Mouse (Mus musculus) cerebellum, adult 9-10 months (tissue): Measurements from ENCODE around the gene Fgfbp3.
"Not testable (repeated sequence)": the region's sequence is repeated elsewhere in the genome, so short reads cannot be mapped to it uniquely, and the experiment has no call there.

ENCODE experiments used
- DNase-seq: peaks from one replicate; pipeline ENCODE4 v3.0.0; 2022

Gene Fgfbp3

GRCm38 (mm10) chr19:36919466-36919865, at the start of gene Fgfbp3:
Fgfbp3 (minus strand) TSS chr19:36919615.
- DNase-seq = no peak

DNA sequence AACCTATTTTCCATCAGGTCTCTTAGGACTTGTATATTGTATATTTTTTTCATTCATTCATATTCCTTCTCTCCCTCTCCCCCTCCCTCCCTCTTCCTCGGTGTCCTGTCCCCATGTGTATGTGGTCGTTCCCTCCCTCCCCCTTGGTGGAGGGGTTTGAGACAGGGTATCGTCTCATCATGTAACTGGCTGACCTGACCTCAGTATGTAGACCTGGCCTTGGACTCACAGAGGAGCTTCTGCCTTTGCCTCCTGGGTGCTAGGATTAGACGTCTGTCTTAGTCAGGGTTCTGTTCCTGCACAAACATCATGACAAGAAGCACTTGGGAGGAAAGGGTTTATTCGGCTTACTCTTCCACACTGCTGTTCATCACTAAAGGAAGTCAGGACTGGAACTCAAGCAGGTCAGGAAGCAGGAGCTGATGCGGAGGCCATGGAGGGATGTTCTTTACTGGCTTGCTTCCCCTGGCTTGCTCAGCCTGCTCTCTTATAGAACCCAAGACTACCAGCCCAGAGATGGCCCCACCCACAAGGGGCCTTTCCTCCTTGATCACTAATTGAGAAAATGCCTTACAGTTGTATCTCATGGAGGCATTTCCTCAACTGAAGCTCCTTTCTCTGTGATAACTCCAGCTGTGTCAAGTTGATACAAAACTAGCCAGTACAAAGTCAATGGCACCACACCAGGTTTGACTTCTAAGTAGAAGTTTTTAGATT, 43.3 kb upstream of the Fgfbp3 start:
- not testable (repeated sequence) for DNase-seq

GRCm38 (mm10) chr19:36961320-36961719, 41.9 kb upstream of the Fgfbp3 start:
- no peak for DNase-seq

DNA sequence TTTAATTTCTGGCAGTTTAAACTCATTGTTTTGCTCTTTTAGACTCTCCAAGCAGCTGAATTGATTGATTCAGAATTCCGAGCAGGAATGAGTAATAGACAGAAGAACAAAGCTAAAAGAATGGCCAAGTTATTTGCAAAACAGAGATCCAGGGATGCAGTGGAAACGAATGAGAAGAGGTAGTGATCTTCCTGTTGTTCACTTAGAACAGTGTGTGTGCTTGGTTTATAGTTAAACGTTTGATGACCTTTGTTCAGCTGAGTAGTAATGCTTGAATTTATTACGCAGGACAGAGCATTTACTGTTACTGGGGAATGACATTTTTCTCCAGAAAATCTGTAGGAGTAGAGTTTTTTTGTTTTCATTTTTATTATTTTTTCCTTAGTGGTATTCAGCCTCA, 38.9 kb upstream of the Fgfbp3 start:
- no peak for DNase-seq

DNA sequence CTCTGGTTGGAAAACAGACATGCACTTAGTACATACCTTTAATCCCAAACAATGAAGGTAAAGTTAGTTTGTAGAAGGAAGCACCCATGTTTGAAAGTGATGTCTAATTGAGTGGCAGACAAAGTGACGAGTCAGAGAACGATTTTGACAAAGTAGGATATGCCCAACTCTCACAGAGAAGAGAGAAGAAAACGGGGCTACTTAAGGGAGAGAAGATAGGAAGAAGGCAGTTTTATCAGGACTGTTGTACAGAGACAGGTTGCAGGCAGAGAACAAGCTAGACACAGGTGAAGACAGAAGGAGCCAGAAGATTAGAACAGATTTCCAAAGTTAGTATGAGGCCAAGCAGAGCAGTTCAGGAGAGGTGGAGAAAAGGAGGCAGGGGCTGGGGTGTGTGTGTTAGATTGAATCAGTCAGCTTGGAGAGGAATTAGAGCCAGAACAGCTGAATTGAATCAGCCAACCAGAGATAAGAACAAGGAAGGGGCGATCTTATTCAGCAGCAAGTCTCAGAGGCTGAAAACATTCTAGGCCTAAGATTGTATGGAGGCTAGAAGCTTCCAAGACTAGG, 34.3 kb upstream of the Fgfbp3 start:
- DNase-seq = no peak

GRCm38 (mm10) chr19:36940064-36940463, 20.6 kb upstream of the Fgfbp3 start:
- DNase-seq = no peak

DNA sequence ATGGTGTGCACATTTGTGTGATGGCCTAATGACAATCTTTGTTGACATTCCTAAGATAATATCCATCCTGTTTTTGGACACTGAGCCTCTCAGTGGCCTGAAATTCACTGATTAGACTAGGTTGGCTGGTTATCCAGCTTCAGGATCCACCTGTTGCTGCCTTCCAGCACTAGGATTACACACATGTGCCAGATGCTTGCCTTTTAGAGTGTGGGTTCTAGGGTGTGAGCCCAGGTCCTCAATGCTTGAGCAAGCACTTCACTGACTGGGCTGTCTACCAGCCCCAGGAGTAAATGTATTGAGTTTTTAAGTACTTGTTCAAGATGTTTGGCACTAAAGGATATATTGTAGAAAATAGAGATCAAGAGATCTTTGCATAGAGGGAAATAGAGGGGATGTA, 18.6 kb upstream of the Fgfbp3 start:
- DNase-seq = no peak

- no peak for DNase-seq
Measured at GRCm38 (mm10) chr19:36936285-36936684, 16.9 kb upstream of the Fgfbp3 start.

- no peak for DNase-seq
Measured at GRCm38 (mm10) chr19:36932613-36933012, 13.2 kb upstream of the Fgfbp3 start.

- DNase-seq = no peak
Measured at GRCm38 (mm10) chr19:36932097-36932496, 12.7 kb upstream of the Fgfbp3 start.

- DNase-seq = no peak
Measured at GRCm38 (mm10) chr19:36929816-36930215, 10.4 kb upstream of the Fgfbp3 start.

DNA sequence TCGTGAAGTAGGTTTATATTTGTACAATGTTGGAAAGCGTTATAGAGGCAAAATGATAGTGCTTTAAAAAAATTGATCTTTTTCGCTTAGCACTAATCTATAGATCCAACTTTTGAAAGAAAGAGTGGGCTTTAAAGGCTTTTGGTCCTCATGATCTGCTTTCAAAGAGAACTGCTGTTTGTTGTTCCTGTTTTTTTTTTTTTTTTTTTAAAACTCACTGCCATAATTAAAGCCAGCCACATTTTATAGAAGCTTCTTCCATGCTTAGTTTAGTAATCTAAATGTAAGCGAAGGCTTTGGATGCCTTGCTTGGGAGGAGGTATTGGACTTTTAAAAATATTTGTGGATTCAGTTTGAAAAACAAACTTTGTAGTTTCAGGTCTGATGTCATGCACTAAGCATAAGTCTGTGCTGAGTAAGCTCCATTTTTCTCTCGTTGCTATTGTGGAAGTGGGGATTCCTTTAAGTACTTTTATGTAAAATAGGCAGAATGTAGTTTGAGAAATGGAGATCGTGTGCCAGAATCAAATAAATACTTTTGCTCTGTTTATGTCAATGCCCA, 8.5 kb upstream of the Fgfbp3 start:
- DNase-seq = no peak

DNA sequence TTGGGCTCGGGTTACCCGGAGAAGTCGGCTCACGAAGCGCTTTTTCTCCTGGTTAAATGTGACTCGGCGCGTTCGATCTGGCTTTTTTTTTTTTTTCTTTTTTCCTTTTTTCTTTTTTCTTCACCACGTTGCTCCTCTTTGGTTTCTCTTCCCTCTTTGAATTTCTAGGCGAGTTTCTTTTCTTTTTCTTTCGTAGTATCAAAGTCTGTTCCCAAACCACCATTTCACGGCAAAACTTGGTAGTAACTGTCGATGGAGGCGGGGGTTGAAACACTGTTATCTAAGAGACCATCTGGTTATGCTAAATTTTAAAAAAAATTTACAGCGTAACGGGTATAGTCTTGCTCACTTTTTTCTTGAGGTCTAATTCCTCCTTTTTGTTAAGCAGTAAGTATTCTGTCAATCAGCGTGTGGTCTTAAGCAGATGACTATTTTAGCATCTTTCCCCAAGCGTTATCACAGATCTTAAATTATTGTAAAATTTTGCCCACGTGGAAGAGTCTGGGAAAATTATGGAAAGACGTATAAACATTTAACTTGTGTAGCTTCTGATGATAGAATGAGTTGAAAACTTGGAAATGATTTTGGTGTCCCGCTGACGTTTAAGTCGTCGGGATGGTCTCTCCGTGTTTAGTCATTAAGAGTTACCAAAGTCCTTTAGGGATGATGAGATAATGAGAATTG, 7.3 kb upstream of the Fgfbp3 start:
- no peak for DNase-seq

DNA sequence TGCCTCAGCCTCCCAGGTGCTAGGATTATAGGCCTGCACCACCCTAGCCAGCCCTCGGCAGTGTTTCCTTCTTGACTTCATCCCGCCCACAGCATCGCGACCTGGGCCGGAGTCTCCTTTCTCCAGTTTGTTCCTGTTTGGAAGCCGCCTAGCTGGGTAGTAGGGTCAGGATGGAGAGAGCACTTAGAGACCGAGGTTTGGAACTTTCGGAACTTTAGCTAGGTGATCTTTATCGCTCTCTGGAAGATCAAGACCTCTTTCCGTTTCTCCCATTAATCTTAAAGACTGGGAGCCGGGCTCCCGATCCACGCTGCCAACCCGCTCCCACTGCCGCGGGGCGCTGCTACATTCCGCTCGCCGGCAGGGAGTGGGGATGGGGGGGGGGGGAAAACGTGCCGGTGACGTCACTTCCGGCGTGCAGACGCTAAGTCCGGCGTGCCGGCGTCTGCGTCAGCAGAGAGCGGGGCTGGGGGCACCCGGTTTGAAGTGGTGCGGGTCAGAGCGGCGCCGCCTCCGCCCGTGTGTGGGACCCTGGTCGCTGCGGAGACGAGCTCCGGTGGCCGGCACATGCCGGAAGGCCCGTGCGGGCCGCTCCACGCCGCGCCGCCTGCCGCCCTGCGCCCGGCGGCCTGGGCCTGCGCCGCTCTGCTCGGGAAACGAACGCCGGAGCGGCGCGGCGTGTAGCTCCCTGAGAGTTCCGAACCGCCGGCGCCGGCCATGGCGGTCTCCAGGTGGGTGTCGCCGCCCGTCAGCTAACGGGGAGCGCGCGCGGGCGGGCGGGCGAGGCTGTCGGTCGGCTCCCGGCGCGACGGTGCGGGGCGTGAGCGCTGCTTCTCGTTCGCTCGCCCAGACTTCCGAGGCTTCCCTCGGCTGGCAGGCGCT, 6.5 kb upstream of the Fgfbp3 start, which contains the start of gene Btaf1:
TSS of gene Btaf1 (plus strand) at position 409 of the 882 bp plus-strand sequence.
- peak; percentile 80 for DNase-seq

DNA sequence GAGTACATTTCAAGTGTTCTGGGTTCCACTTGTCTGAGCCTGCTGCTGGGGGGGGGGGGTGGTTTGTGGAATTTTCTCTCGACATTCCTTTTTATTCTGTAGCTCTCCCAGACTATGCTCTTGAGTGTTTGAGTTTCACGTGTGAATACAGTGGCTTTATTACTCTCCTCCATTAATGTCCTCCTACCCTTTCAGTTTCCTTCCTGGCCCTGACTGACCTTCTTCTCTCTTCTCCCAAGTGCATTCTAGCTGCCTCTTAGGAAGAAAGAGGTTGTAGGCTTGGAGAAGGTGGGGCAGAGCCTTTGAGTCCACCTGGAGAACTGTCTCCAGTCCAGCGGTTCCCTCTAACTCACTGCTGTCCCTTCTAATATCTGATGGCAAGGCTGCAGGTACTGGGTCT, 3.5 kb upstream of the Fgfbp3 start:
- DNase-seq = no peak

GRCm38 (mm10) chr19:36922015-36922414, 2.6 kb upstream of the Fgfbp3 start:
- DNase-seq = peak; percentile 76

DNA sequence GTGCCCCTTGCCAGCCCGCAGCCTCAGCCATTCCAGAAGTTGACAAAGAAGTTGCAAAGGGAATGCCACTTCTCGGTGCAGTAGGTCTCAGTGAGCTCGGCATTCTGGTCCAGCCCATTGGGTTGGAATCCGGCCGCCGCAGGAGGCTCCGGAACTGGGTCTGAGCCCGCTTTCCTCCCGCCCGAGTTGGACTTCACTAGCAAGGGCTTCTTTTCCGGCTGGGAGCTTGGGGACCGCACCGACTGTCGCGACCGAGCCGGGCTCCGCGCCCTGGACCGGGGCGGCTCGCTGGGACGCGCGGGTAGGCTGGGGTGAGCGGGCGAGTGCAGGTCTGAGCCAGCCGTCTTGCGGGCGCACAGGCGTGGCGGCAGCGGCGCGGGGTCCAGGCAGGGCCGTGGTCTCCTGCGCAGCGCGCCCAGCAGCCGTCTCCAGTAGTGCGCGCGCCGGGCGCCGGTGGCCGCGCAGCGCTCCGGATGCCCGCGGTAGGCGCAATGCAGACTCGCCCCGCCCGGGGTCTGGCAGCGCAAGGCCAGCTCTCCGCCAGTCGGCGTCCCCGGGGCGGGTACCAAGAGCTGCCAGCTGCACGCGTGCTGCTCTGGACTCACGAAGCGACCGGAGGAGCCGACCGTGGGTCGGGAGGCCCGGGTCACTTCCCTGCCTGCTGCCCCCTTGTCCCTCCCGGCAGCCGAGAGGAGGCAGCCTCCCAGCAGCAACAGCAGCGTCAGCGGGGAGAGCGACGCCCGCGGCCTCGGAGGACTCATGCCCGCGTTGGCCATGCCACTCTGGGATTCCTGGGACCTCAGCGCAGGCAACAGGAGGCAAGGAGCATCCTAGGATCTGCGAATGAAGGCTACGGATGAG, 744 bp downstream of the Fgfbp3 start:
- DNase-seq = peak; percentile 80

DNA sequence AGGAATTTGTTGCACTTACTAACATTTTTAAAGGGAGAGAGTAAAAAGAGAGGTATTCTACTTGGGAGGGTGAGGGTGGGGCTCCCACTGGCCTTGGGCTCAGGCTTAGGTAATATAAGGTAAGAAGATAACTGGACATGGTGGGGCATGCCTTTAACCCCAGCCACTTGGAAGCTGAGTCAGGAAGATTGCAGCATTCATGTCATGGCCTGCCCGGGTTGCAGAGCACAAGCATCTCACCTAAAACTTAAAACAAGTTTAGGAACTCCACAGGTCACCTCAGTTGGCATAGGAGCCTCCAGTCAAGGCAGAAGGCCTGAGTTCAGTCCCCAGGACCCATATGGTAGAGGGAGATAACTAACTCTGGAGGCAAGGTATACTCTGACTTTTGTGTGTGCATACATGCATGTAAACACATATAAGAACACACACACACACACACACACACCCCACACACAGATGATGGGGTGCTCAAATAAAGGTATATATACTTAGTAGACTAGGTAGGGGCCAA, 2.5 kb downstream of the Fgfbp3 start:
- no peak for DNase-seq

GRCm38 (mm10) chr19:36916206-36916605, 3.2 kb downstream of the Fgfbp3 start:
- DNase-seq = no peak

GRCm38 (mm10) chr19:36913064-36913463, 6.4 kb downstream of the Fgfbp3 start:
- DNase-seq = no peak

DNA sequence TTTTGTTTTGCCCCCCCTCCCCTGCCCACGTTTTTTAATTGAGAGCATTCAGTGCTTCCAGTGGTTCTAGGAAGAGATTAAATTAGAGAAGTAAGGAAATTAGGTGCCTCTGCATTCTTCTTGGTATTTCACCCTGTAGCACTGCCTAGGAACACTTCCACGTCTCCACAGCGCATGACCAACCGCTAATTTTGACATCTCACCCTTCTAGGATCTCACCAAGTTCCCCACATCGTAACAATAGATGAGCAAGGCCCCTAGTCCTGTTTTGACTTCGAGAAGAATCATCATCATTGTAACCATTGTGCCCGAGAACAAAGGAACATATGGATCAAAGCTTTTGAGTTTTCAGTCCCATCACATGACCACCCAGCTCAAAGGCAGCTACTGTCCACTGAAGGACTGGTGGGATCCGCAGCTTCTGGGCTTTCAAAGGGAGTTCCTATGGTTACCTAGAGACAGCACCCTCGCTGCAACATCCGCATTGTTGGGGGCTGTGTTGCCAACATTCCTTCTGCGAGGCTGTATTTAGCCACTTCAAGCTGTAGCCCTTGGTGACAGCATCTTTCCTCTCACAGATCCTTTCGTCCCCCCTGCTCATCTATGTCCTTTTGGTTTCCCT, 8.9 kb downstream of the Fgfbp3 start:
- no peak for DNase-seq
